Mouse (Mus musculus) myocyte (in vitro differentiated cells): ENCODE data around the gene Pced1b.

Experiments
- E2F4 ChIP-seq: IDR thresholded peaks from one replicate; pipeline ENCODE4 v1.6.1; 2011; ENCODE audit warnings: mild to moderate bottlenecking, control low read depth, moderate library complexity; ENCODE audit not compliant: insufficient read depth
- MAX ChIP-seq: IDR thresholded peaks from one replicate; pipeline ENCODE4 v1.6.1; 2011; ENCODE audit warnings: low read depth, mild to moderate bottlenecking, control low read depth
- POLR2A ChIP-seq: IDR thresholded peaks from one replicate; pipeline ENCODE4 v1.6.1; 2011; ENCODE audit warnings: low read depth, mild to moderate bottlenecking, control low read depth, moderate library complexity; ENCODE audit not compliant: insufficient read length
- REST ChIP-seq: IDR thresholded peaks from one replicate; pipeline ENCODE4 v1.6.1; 2011; ENCODE audit warnings: mild to moderate bottlenecking, control low read depth, moderate library complexity; ENCODE audit not compliant: insufficient read depth, insufficient read length
- TCF12 ChIP-seq: IDR thresholded peaks from one replicate; pipeline ENCODE4 v1.6.1; 2011; ENCODE audit warnings: mild to moderate bottlenecking, control low read depth; ENCODE audit not compliant: poor library complexity, insufficient read depth, severe bottlenecking
- USF1 ChIP-seq: IDR thresholded peaks from one replicate; pipeline ENCODE4 v1.6.1; 2011; ENCODE audit warnings: low read depth, mild to moderate bottlenecking, control low read depth, moderate library complexity

- TF ChIP-seq USF1 = no peak
- no peak for TF ChIP-seq TCF12
- TF ChIP-seq E2F4 = no peak
- TF ChIP-seq POLR2A = no peak
- TF ChIP-seq MAX = no peak
- no peak for TF ChIP-seq REST
Observed at GRCm38 (mm10) chr15:97368035-97368608, 121.2 kb downstream of the Pced1b start.
